Mouse (Mus musculus) midbrain, embryonic 14.5 days (tissue): ENCODE results near the gene Rbm25. TPM values are rescaled to one million over a fixed set of nuclear protein-coding genes. Genes with fewer than 3 reads are reported as not detected.
"Not testable (repeated sequence)": the region's sequence is repeated elsewhere in the genome, so short reads cannot be mapped to it uniquely, and the experiment has no call there.

Experiments used
- ATAC-seq: fragments of 200-750 bp; cut with Nextera tagmentation; 2 replicates; pipeline ENCODE4 v1.8.0; 2017; ENCODE audit warnings: moderate number of reproducible peaks, moderate library complexity; ENCODE audit not compliant: low FRiP score, low TSS enrichment
- DNase-seq: peaks from one replicate; pipeline ENCODE4 v3.0.0-alpha.2; 2015
- H3K27ac ChIP-seq: fragments of 300-500 bp; sonication (generic); replicated peaks from 2 replicates; pipeline ENCODE4 v1.5.1; 2014; ENCODE audit warnings: mild to moderate bottlenecking, low read depth, low read length, moderate library complexity
- H3K27me3 ChIP-seq: fragments of 300-500 bp; sonication (generic); 2 replicates; pipeline ENCODE4 v1.6.1; 2014; ENCODE audit warnings: low read length, control low read depth, mixed read lengths; ENCODE audit not compliant: control insufficient read depth, insufficient read depth
- H3K36me3 ChIP-seq: fragments of 300-500 bp; sonication (generic); 2 replicates; pipeline ENCODE4 v1.6.1; 2014; ENCODE audit warnings: low read length, control low read depth; ENCODE audit not compliant: control insufficient read depth, insufficient read depth
- H3K4me1 ChIP-seq: fragments of 300-500 bp; sonication (generic); 2 replicates; pipeline ENCODE4 v1.6.1; 2014; ENCODE audit warnings: mild to moderate bottlenecking, antibody characterized with exemption, low read length, control low read depth; ENCODE audit not compliant: control insufficient read depth, insufficient read depth
- H3K4me2 ChIP-seq: fragments of 300-500 bp; sonication (generic); 2 replicates; pipeline ENCODE4 v1.6.1; 2014; ENCODE audit warnings: mild to moderate bottlenecking, low read length, moderate library complexity
- H3K4me3 ChIP-seq: fragments of 300-500 bp; sonication (generic); replicated peaks from 2 replicates; pipeline ENCODE4 v1.5.1; 2014; ENCODE audit warnings: low read depth, low read length
- H3K9ac ChIP-seq: fragments of 300-500 bp; sonication (generic); replicated peaks from 2 replicates; pipeline ENCODE4 v1.6.1; 2014; ENCODE audit warnings: mild to moderate bottlenecking, low read length, moderate library complexity
- H3K9me3 ChIP-seq: fragments of 300-500 bp; sonication (generic); 2 replicates; pipeline ENCODE4 v1.6.1; 2016; ENCODE audit warnings: low read length, control low read depth, mixed read lengths; ENCODE audit not compliant: control insufficient read depth
- WGBS: fragments of 180-500 bp; shearing (Covaris S2); extraction: QIAGEN DNeasy Blood & Tissue Kit; methylation state at CpG from one replicate; pipeline ENCODE4 v1.1.7; 2014; 5-methylcytosine and 5-hydroxymethylcytosine counted together
- polyA plus RNA-seq: library from polyadenylated mRNA; unstranded; fragments of >200 nt; fragmentation: Nextera tagmentation; extraction: Ambion mirVana; gene quantifications from 2 replicates; pipeline ENCODE4 v1.2.1, GENCODE M21; 2014

Gene Rbm25
- polyA plus RNA-seq, 1 experiment from 2014 or later = 227 TPM

GRCm38 (mm10) chr12:83597881-83598280, 33.2 kb upstream of the Rbm25 start:
- Histone ChIP-seq H3K9me3 (no peaks in the 10 kb centered on the region), H3K4me2 (no peak overlapping the region), H3K27me3 (no peaks in the 10 kb centered on the region), H3K27ac (no peak overlapping the region), H3K36me3 (peaks cover 17% of the 10 kb centered on the region; the same call in 1 of the 2 replicates), H3K4me1 (peaks cover 23% of the 10 kb centered on the region), H3K9ac (no peak overlapping the region), H3K4me3 (no peak overlapping the region)
- ATAC-seq (no peak), DNase-seq (no peak)
- WGBS = 81% methylated on average over 2 of the region's 2 CpGs

- Histone ChIP-seq H3K36me3 (no peaks in the 10 kb centered on the region), H3K27ac (no peak overlapping the region), H3K9ac (no peak overlapping the region), H3K27me3 (no peaks in the 10 kb centered on the region), H3K4me3 (no peak overlapping the region), H3K9me3 (no peaks in the 10 kb centered on the region), H3K4me1 (no peaks in the 10 kb centered on the region), H3K4me2 (no peak overlapping the region)
- no peak for DNase-seq
- WGBS = 88% methylated on average over 5 of the region's 5 CpGs
- no peak for ATAC-seq
Measured at GRCm38 (mm10) chr12:83602285-83602684, 28.8 kb upstream of the Rbm25 start.

- not testable (repeated sequence) for H3K9ac ChIP-seq, H3K9me3 ChIP-seq, H3K4me2 ChIP-seq, H3K4me3 ChIP-seq, H3K4me1 ChIP-seq, ATAC-seq, H3K27ac ChIP-seq, H3K27me3 ChIP-seq, H3K36me3 ChIP-seq, DNase-seq
- 88% methylated on average over 2 of the region's 2 CpGs for WGBS
Measured at GRCm38 (mm10) chr12:83606411-83606810, 24.6 kb upstream of the Rbm25 start.

GRCm38 (mm10) chr12:83617261-83617660, 13.8 kb upstream of the Rbm25 start:
- Histone ChIP-seq H3K9me3 (no peaks in the 10 kb centered on the region), H3K36me3 (no peaks in the 10 kb centered on the region), H3K4me1 (no peaks in the 10 kb centered on the region), H3K27ac (no peak overlapping the region), H3K9ac (no peak overlapping the region), H3K4me3 (no peak overlapping the region), H3K27me3 (no peaks in the 10 kb centered on the region), H3K4me2 (no peak overlapping the region)
- ATAC-seq = no peak
- DNase-seq = no peak
- 96% methylated on average over 5 of the region's 5 CpGs for WGBS

- Histone ChIP-seq H3K27me3 (no peaks in the 10 kb centered on the region), H3K36me3 (no peaks in the 10 kb centered on the region), H3K4me2 (no peak overlapping the region), H3K27ac (no peak overlapping the region), H3K4me3 (no peak overlapping the region), H3K9me3 (no peaks in the 10 kb centered on the region), H3K4me1 (no peaks in the 10 kb centered on the region), H3K9ac (no peak overlapping the region)
- ATAC-seq (no peak), DNase-seq (no peak)
- WGBS = 81% methylated on average over 2 of the region's 2 CpGs
Measured at GRCm38 (mm10) chr12:83618981-83619380, 12.1 kb upstream of the Rbm25 start.

GRCm38 (mm10) chr12:83620694-83621093, 10.3 kb upstream of the Rbm25 start:
- not testable (repeated sequence) for H3K4me3 ChIP-seq, H3K27me3 ChIP-seq, H3K27ac ChIP-seq, H3K4me1 ChIP-seq, ATAC-seq, H3K9me3 ChIP-seq, DNase-seq, H3K36me3 ChIP-seq, H3K9ac ChIP-seq, H3K4me2 ChIP-seq
- WGBS = 64% methylated on average over 23 of the region's 23 CpGs

GRCm38 (mm10) chr12:83622031-83622755, 8.8 kb upstream of the Rbm25 start:
- H3K4me2 ChIP-seq = no peak overlapping the region

GRCm38 (mm10) chr12:83624321-83624720, 6.7 kb upstream of the Rbm25 start:
- H3K9ac ChIP-seq = no peak overlapping the region
- ATAC-seq (no peak), DNase-seq (no peak)
- H3K9me3 ChIP-seq = no peaks in the 10 kb centered on the region
- no peaks in the 10 kb centered on the region for H3K4me1 ChIP-seq
- no peaks in the 10 kb centered on the region for H3K36me3 ChIP-seq
- WGBS = 93% methylated on average over 1 of the region's 1 CpGs
- H3K4me3 ChIP-seq = no peak overlapping the region
- no peak overlapping the region for H3K27ac ChIP-seq
- H3K27me3 ChIP-seq = no peaks in the 10 kb centered on the region
- no peak overlapping the region for H3K4me2 ChIP-seq

More at GRCm38 (mm10) chr12:83622031-83622755, 8.8 kb upstream of the Rbm25 start:
- 87% methylated on average over 6 of the region's 6 CpGs for WGBS
- H3K27ac ChIP-seq = no peak overlapping the region
- no peaks in the 10 kb centered on the region for H3K36me3 ChIP-seq
- DNase-seq (no peak), ATAC-seq (no peak)
- no peak overlapping the region for H3K4me3 ChIP-seq
- no peaks in the 10 kb centered on the region for H3K9me3 ChIP-seq
- no peaks in the 10 kb centered on the region for H3K4me1 ChIP-seq
- no peaks in the 10 kb centered on the region for H3K27me3 ChIP-seq
- H3K9ac ChIP-seq = no peak overlapping the region
